Mouse (Mus musculus) brain, embryonic 14.5 days (tissue): ENCODE measurements around the gene Zfp568.

Experiments
- CTCF ChIP-seq: fragments of 200-500 bp; IDR thresholded peaks from 2 replicates; pipeline ENCODE4 v1.5.1; 2012; ENCODE audit warnings: inconsistent platforms, mild to moderate bottlenecking, moderate library complexity, borderline replicate concordance; ENCODE audit not compliant: insufficient read depth, insufficient read length; ENCODE audit errors: extremely low read depth
- POLR2A ChIP-seq: fragments of 200-500 bp; IDR thresholded peaks from 2 replicates; pipeline ENCODE4 v1.6.1; 2012; ENCODE audit warnings: mild to moderate bottlenecking, inconsistent platforms, borderline replicate concordance; ENCODE audit not compliant: poor library complexity, insufficient read depth, insufficient read length, severe bottlenecking; ENCODE audit errors: extremely low read depth

- TF ChIP-seq CTCF (no peak), POLR2A (no peak)
These were observed 25.7 kb downstream of the Zfp568 start for GRCm38 (mm10) chr7:30009321-30010085.
